Mouse (Mus musculus): ENCODE measurements around the gene Rasl11b.

DNA sequence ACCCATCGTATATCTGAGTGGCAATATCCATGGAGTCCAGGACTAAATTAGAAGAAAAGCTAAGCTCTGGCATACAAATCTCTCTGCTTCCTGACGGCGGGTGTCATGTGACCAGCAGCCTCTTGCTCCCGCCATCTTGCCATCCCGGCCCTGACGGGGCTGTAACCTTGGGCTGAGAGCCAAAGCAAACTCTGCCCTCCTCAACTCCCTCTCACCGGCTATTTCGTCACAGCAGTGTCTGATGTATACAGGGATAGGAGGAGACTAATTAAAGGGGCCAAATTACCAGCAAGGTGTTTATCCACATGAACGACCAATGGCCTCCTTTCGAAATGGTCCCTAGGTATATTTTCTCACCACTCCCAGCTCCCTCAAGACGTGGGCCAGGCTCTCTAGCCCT lies 43.3 kb upstream of the Rasl11b start:
- TF ChIP-seq POLR2A (IDR thresholded peaks at IDR 0.05; ENCODE audit: extremely low read depth, insufficient read depth, low read length) (no peak), CTCF (IDR thresholded peaks at IDR 0.05; ENCODE audit: low read depth, low read length) (no peak)

Data from liver, adult 2 months (tissue).